Mouse (Mus musculus): ENCODE data around the gene B3gnt3. TPM values are rescaled to one million over a fixed set of nuclear protein-coding genes. Genes with fewer than 3 reads are reported as not detected.

The B3gnt3 gene
- total RNA-seq (2023; ENCODE audit: inconsistent age): 0.54 to 0.93 TPM (median 0.59 TPM) in 4 replicates

DNA sequence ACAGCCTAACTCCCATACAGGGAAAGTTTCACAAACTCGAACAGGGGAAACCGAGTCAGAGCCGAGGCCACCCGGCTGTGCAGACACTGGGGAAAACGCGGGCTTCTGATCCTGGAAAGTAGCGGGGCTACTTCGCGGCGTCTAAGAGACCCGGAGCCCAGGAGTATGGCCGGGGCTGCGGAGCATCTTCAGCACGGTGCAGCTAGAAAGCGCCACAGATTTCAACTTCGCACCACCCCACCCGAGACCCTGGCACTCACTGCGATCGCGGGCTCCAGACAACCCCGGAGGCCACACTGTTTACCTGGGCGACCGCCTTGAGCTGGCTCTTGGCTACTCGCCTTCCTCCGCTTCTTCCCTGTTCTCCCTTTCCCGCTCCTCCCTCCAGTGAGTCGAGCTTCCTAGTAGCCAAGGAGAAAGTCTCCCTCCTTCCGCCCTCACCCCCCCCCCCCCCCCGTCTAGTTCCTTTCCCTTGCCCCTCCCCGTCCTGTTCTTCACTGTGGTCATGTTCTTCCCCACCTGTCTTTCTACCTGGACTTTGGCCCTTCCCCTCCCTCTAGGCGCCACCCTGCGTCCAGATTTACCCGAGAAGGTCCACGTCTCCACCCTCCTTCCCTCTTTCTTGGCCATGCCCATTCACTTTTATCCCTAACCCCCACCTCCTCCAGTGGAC is at the start of gene B3gnt3:
Gene B3gnt3, minus strand, starts transcription at position 376 of the 673 bp plus-strand sequence.

DNA sequence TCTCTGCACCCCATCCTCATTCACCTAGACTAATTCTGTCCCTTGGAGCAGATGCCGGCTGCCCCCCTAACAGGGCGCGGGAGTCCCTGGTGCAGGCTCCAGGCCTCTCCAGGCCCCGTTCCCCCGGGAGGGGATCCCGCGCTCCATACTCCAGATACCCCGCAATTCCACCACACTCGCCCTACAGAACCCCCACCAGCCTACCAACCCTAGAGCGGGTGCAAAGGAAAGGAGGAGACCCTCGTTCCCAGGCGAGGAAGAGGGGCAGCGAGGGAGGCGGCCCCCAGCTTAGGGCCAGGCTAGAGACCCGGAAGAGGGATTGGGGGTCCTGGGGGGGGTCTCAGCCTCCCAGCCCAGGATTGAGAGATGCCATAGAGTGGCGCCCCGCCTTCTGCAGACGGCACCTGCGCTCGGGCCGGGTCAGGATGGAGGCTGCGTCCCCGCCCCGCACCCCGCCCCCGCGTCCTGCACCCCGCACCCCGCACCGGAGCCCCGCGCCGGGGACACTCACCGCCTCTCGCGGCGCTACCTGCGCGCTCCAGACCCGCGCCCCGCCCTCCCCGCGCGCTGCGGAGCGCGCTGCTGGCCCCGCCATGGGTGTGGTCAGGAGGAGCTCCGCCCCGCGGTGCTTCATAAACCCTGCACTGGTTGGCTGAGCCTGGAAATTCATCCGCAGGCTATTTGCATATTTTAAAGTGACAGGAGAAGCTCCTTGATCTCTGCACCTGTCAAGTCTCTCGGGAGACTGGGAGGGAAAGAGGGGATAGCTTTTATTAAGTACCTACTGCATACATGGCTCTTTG is 23.7 kb upstream of the B3gnt3 start, which contains the start of gene Fcho1:
Gene Fcho1, minus strand, starts transcription at position 595 of the 803 bp plus-strand sequence.

DNA sequence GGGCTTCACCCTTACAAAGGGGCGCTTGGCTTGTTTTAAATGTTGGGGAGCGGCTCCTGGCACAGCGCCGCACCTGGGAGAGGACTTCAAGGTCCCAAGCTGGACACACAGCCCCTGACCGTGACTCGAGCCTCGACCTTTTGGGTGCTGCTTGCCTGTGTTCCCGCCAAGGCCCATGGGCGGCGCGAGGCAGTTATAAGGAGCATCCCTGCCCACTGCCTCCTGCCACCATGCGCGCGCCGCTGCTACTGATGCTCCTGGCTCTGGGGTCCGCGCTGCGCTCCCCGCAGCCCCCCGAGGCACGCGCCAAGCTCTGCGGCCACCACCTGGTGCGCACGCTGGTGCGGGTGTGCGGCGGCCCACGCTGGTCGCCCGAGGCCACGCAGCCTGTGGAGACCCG is 12.6 kb downstream of the B3gnt3 start, which contains the start of gene Insl3:
Gene Insl3, plus strand, starts transcription at position 187 of the 400 bp plus-strand sequence.

DNA sequence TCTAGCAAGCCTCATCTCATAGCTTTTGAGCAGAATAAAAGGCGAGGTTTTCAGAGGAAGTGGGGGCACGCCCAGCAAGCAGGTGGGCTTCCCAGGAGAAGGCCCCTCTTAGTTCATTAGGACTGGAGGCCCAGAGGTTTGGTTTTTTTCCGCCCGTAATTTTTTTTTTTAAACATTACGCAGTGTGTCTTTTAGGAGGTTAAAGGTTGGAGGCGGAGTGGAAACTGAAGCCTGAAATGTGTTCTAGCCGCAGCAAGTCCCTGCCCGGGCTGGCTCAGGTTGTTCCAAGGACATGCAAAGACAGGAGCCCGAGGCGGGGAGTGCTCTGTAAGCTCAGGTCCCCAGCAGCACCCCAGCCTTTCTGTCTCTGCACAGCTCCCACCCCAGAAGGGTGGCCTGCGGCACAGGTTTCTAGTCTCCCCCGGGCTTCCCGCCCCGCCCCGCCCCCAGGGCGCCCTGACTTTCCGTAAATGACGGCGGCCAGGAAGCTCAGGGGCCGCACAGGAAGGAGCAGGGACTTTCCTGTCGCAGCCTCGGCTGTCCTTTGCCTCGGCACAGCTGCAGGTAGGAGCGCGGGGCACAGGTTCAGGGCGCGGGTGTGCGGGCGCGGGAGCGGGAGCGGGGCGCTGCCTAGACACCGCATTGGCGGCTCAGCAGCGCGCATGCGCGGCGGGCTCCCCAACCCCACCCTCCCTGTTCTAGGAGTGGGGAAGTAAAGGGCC is 25.4 kb downstream of the B3gnt3 start, which contains the start of gene Jak3:
Gene Jak3, plus strand, starts transcription at position 277 of the 722 bp plus-strand sequence.

DNA sequence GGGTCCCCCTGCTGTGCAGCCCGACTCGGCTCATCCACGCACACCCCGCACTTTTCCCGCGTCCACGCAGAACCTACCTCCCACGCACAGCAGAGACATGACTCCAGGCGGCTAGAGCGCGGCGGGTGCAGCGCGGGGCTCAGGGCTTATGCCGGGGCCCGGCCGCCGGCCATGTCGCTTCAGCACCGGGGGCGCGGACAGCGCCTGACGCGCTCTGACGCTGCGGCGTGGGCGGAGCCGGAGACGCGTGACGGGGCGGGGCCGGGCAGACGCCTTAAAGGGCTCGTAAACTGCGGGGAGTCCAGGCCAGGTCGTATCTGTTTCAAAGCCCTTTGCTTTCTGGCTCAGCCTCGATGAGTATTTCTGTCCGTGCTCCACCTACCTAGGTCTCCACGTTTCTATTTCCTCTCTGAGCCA is 30.0 kb downstream of the B3gnt3 start, which contains the start of gene Unc13a:
Gene Unc13a, minus strand, starts transcription at position 209 of the 417 bp plus-strand sequence.

Other genes starting within 250 kb of the B3gnt3 start
- gene Abhd8, start 238.1 kb downstream of the B3gnt3 start, total RNA-seq (2023; ENCODE audit: inconsistent age): 11.1 to 13.1 TPM (median 12.5 TPM) in 4 replicates
- gene Mrpl34, start 236.8 kb downstream of the B3gnt3 start, total RNA-seq (2023; ENCODE audit: inconsistent age): 34.7 to 38.7 TPM (median 35.8 TPM) in 4 replicates
- gene Dda1, start 232.6 kb downstream of the B3gnt3 start, total RNA-seq (2023; ENCODE audit: inconsistent age): 99.3 to 111 TPM (median 106 TPM) in 4 replicates
- 12.1 to 14.8 TPM (median 13.7 TPM) in 4 replicates for gene Ano8, start 215.8 kb downstream of the B3gnt3 start, total RNA-seq (2023; ENCODE audit: inconsistent age)
- 17.1 to 21.2 TPM (median 18.4 TPM) in 4 replicates for gene Gtpbp3, start 213.7 kb downstream of the B3gnt3 start, total RNA-seq (2023; ENCODE audit: inconsistent age)
- 0.45 TPM in 1 of 4 replicates, not detected in the others for gene Plvap, start 190.0 kb downstream of the B3gnt3 start, total RNA-seq (2023; ENCODE audit: inconsistent age)
- gene Ccdc194, start 176.1 kb downstream of the B3gnt3 start, total RNA-seq (2023; ENCODE audit: inconsistent age): not detected in 4 replicates
- gene Bst2, start 164.3 kb downstream of the B3gnt3 start, total RNA-seq (2023; ENCODE audit: inconsistent age): 23.8 to 37.9 TPM (median 34.7 TPM) in 4 replicates
- 36.5 to 54.6 TPM (median 44.8 TPM) in 4 replicates for gene Mvb12a, start 158.9 kb downstream of the B3gnt3 start, total RNA-seq (2023; ENCODE audit: inconsistent age)
- gene Tmem221, start 142.9 kb downstream of the B3gnt3 start, total RNA-seq (2023; ENCODE audit: inconsistent age): 0.33 TPM in 1 of 4 replicates, not detected in the others
- gene Nxnl1, start 135.2 kb downstream of the B3gnt3 start, total RNA-seq (2023; ENCODE audit: inconsistent age): not detected in 4 replicates
- 8.2 to 9.1 TPM (median 8.7 TPM) in 4 replicates for gene Slc27a1, start 132.9 kb downstream of the B3gnt3 start, total RNA-seq (2023; ENCODE audit: inconsistent age)
- gene Pgls, start 109.6 kb downstream of the B3gnt3 start, total RNA-seq (2023; ENCODE audit: inconsistent age): 99.2 to 122 TPM (median 101 TPM) in 4 replicates
- gene Fam129c, start 104.1 kb downstream of the B3gnt3 start, total RNA-seq (2023; ENCODE audit: inconsistent age): 115 to 183 TPM (median 158 TPM) in 4 replicates
- 104 to 126 TPM (median 116 TPM) in 4 replicates for gene Colgalt1, start 90.8 kb downstream of the B3gnt3 start, total RNA-seq (2023; ENCODE audit: inconsistent age)
- 0.54 to 0.64 TPM (median 0.60 TPM) in 3 of 4 replicates, not detected in the other for gene Unc13a, start 30.0 kb downstream of the B3gnt3 start, total RNA-seq (2023; ENCODE audit: inconsistent age)
- gene Jak3, start 25.5 kb downstream of the B3gnt3 start, total RNA-seq (2023; ENCODE audit: inconsistent age): 79.6 to 88.3 TPM (median 85.0 TPM) in 4 replicates
- gene Insl3, start 12.6 kb downstream of the B3gnt3 start, total RNA-seq (2023; ENCODE audit: inconsistent age): 33.1 to 38.9 TPM (median 35.9 TPM) in 4 replicates
- 168 to 193 TPM (median 180 TPM) in 4 replicates for gene Fcho1, start 23.9 kb upstream of the B3gnt3 start, total RNA-seq (2023; ENCODE audit: inconsistent age)
- 9.8 to 12.1 TPM (median 11.3 TPM) in 4 replicates for gene Zfp709, start 180.2 kb upstream of the B3gnt3 start, total RNA-seq (2023; ENCODE audit: inconsistent age)
- gene Zfp882, start 206.8 kb upstream of the B3gnt3 start, total RNA-seq (2023; ENCODE audit: inconsistent age): 8.2 to 9.7 TPM (median 8.9 TPM) in 4 replicates
- 9.7 to 12.9 TPM (median 10.6 TPM) in 4 replicates for gene Zfp617, start 206.8 kb upstream of the B3gnt3 start, total RNA-seq (2023; ENCODE audit: inconsistent age)
- gene Zfp961, start 249.2 kb upstream of the B3gnt3 start, total RNA-seq (2023; ENCODE audit: inconsistent age): 24.0 to 33.2 TPM (median 24.9 TPM) in 4 replicates